Mouse (Mus musculus) hindlimb bud, embryonic 11.5 days (tissue): ENCODE data around the gene Rps8.

ENCODE experiments used
- DNase-seq: peaks from one replicate; pipeline ENCODE4 v3.0.0-alpha.2; 2012; ENCODE audit warnings: low read depth, low spot score; ENCODE audit errors: extremely low spot score

Gene Rps8

GRCm38 (mm10) chr4:117104672-117105071 is 51.4 kb downstream of the Rps8 start:
- no peak for DNase-seq
